Mouse (Mus musculus) heart, embryonic 15.5 days (tissue): Measurements from ENCODE around the gene Scai. TPM values are rescaled to one million over a fixed set of nuclear protein-coding genes. Genes with fewer than 3 reads are reported as not detected.

Experiments used
- ATAC-seq: fragments of 200-750 bp; cut with Nextera tagmentation; replicated peaks from 2 replicates; pipeline ENCODE4 v1.8.0; 2017; ENCODE audit warnings: low read depth, moderate TSS enrichment; ENCODE audit not compliant: insufficient number of reproducible peaks, insufficient read depth, low FRiP score
- H3K27ac ChIP-seq: fragments of 300-500 bp; sonication (generic); 2 replicates; pipeline ENCODE4 v1.5.1; 2015; ENCODE audit warnings: mild to moderate bottlenecking, inconsistent platforms
- H3K27me3 ChIP-seq: fragments of 300-500 bp; sonication (generic); 2 replicates; pipeline ENCODE4 v1.6.1; 2015; ENCODE audit warnings: inconsistent platforms
- H3K36me3 ChIP-seq: fragments of 300-500 bp; sonication (generic); 2 replicates; pipeline ENCODE4 v1.6.1; 2015; ENCODE audit warnings: mild to moderate bottlenecking, inconsistent platforms
- H3K4me1 ChIP-seq: fragments of 300-500 bp; sonication (generic); replicated peaks from 2 replicates; pipeline ENCODE4 v1.6.1; 2015; ENCODE audit warnings: inconsistent platforms
- H3K4me2 ChIP-seq: fragments of 300-500 bp; sonication (generic); 2 replicates; pipeline ENCODE4 v1.6.1; 2015; ENCODE audit warnings: inconsistent platforms, mild to moderate bottlenecking, moderate library complexity
- H3K4me3 ChIP-seq: fragments of 300-500 bp; sonication (generic); 2 replicates; pipeline ENCODE4 v1.5.1; 2015; ENCODE audit warnings: mild to moderate bottlenecking, inconsistent platforms
- H3K9ac ChIP-seq: fragments of 300-500 bp; sonication (generic); 2 replicates; pipeline ENCODE4 v1.6.1; 2015; ENCODE audit warnings: mild to moderate bottlenecking, inconsistent platforms
- H3K9me3 ChIP-seq: fragments of 300-500 bp; sonication (generic); replicated peaks from 2 replicates; pipeline ENCODE4 v1.6.1; 2016; ENCODE audit warnings: inconsistent platforms
- WGBS: fragments of 180-500 bp; shearing (Covaris S2); methylation state at CpG from one replicate; pipeline ENCODE4 v1.1.7; 2015; ENCODE audit warnings: mixed read lengths; 5-methylcytosine and 5-hydroxymethylcytosine counted together
- polyA plus RNA-seq: library from polyadenylated mRNA; unstranded; fragments of >200 nt; fragmentation: Nextera tagmentation; extraction: Ambion mirVana; gene quantifications from 2 replicates; pipeline ENCODE4 v1.2.1, GENCODE M21; 2015

Gene Scai
- polyA plus RNA-seq, 1 experiment from 2014 or later, result 5.3 TPM

GRCm38 (mm10) chr2:39069096-39069495, 121.4 kb downstream of the Scai start:
- no peak for ATAC-seq
- Histone ChIP-seq H3K36me3 (no peaks in the 10 kb centered on the region), H3K9ac (no peak overlapping the region), H3K27me3 (no peaks in the 10 kb centered on the region), H3K27ac (no peak overlapping the region), H3K9me3 (no peaks in the 10 kb centered on the region), H3K4me2 (no peak overlapping the region), H3K4me3 (no peak overlapping the region), H3K4me1 (peaks cover 10% of the 10 kb centered on the region)
- 56% methylated on average over 1 of the region's 1 CpGs for WGBS

- Histone ChIP-seq H3K27ac (peak within 1 kb of the TSS; percentile 88), H3K4me1 (peaks cover 11% of the 10 kb centered on the region), H3K27me3 (no peaks in the 10 kb centered on the region), H3K36me3 (peaks cover 12% of the 10 kb centered on the region), H3K9me3 (no peaks in the 10 kb centered on the region), H3K9ac (peak within 1 kb of the TSS; percentile 94), H3K4me3 (peak within 1 kb of the TSS; percentile 92), H3K4me2 (peak within 1 kb of the TSS; percentile 79)
- WGBS, result under 1% methylated on average over 50 of the region's 50 CpGs
- peak; percentile 99 for ATAC-seq
These were observed 125.0 kb downstream of the Scai start, which contains the start of gene Golga1 for GRCm38 (mm10) chr2:39065400-39065987. Golga1 (minus strand) TSS chr2:39065541.

GRCm38 (mm10) chr2:39064687-39065399, 125.7 kb downstream of the Scai start:
- Histone ChIP-seq H3K9ac (peak overlapping the region; percentile 94), H3K27me3 (no peaks in the 10 kb centered on the region), H3K27ac (peak overlapping the region; percentile 88), H3K9me3 (no peaks in the 10 kb centered on the region), H3K4me2 (peak overlapping the region; percentile 79), H3K36me3 (peaks cover 17% of the 10 kb centered on the region), H3K4me3 (peak overlapping the region; percentile 92), H3K4me1 (peaks cover 7% of the 10 kb centered on the region)
- ATAC-seq, result peak; percentile 75
- WGBS, result 1% methylated on average over 25 of the region's 25 CpGs

GRCm38 (mm10) chr2:39048515-39048914, 142.0 kb downstream of the Scai start:
- no peak overlapping the region for H3K4me2 ChIP-seq
- no peaks in the 10 kb centered on the region for H3K27me3 ChIP-seq
- peaks cover 62% of the 10 kb centered on the region for H3K36me3 ChIP-seq
- no peak overlapping the region for H3K4me3 ChIP-seq
- no peak overlapping the region for H3K9ac ChIP-seq
- ATAC-seq, result no peak
- WGBS, result 93% methylated on average over 1 of the region's 1 CpGs
- no peak overlapping the region for H3K27ac ChIP-seq
- H3K9me3 ChIP-seq, result no peaks in the 10 kb centered on the region
- H3K4me1 ChIP-seq, result no peaks in the 10 kb centered on the region

- H3K4me1 ChIP-seq, result no peaks in the 10 kb centered on the region
- no peak overlapping the region for H3K27ac ChIP-seq
- H3K9ac ChIP-seq, result no peak overlapping the region
- peaks cover 64% of the 10 kb centered on the region for H3K36me3 ChIP-seq
- H3K27me3 ChIP-seq, result no peaks in the 10 kb centered on the region
- H3K4me3 ChIP-seq, result no peak overlapping the region
- no peaks in the 10 kb centered on the region for H3K9me3 ChIP-seq
- ATAC-seq, result no peak
- WGBS, result 94% methylated on average over 1 of the region's 1 CpGs
- no peak overlapping the region for H3K4me2 ChIP-seq
These were observed 150.3 kb downstream of the Scai start for GRCm38 (mm10) chr2:39040215-39040614.

- Histone ChIP-seq H3K4me2 (no peak overlapping the region), H3K27ac (no peak overlapping the region), H3K9ac (no peak overlapping the region), H3K36me3 (peaks cover 83% of the 10 kb centered on the region), H3K9me3 (no peaks in the 10 kb centered on the region), H3K27me3 (no peaks in the 10 kb centered on the region), H3K4me3 (no peak overlapping the region), H3K4me1 (no peaks in the 10 kb centered on the region)
- no peak for ATAC-seq
- 96% methylated on average over 1 of the region's 1 CpGs for WGBS
These were observed 158.9 kb downstream of the Scai start for GRCm38 (mm10) chr2:39031611-39032010.

- Histone ChIP-seq H3K27me3 (no peaks in the 10 kb centered on the region), H3K27ac (no peak overlapping the region), H3K36me3 (peaks cover 84% of the 10 kb centered on the region), H3K9me3 (no peaks in the 10 kb centered on the region), H3K4me3 (no peak overlapping the region), H3K4me1 (no peaks in the 10 kb centered on the region), H3K9ac (no peak overlapping the region), H3K4me2 (no peak overlapping the region)
- WGBS, result 85% methylated on average over 1 of the region's 1 CpGs
- no peak for ATAC-seq
These were observed 170.5 kb downstream of the Scai start for GRCm38 (mm10) chr2:39020004-39020403.

- H3K27ac ChIP-seq, result no peak overlapping the region
- no peak for ATAC-seq
- H3K9me3 ChIP-seq, result no peaks in the 10 kb centered on the region
- WGBS, result 77% methylated on average over 3 of the region's 3 CpGs
- H3K4me3 ChIP-seq, result no peak overlapping the region
- H3K9ac ChIP-seq, result no peak overlapping the region
- peaks cover 77% of the 10 kb centered on the region for H3K36me3 ChIP-seq
- H3K4me1 ChIP-seq, result peaks cover 2% of the 10 kb centered on the region; the same call in 1 of the 2 replicates
- no peak overlapping the region for H3K4me2 ChIP-seq
- no peaks in the 10 kb centered on the region for H3K27me3 ChIP-seq
These were observed 174.0 kb downstream of the Scai start for GRCm38 (mm10) chr2:39016581-39016980.

Other genes starting within 250 kb of the Scai start
- 0.99 and 1.1 TPM in 2 replicates for gene Wdr38, start 193.3 kb downstream of the Scai start, polyA plus RNA-seq
- gene Arpc5l, start 185.4 kb downstream of the Scai start, polyA plus RNA-seq, result 78.9 and 88.5 TPM in 2 replicates
- 474 and 613 TPM in 2 replicates for gene Rpl35, start 185.1 kb downstream of the Scai start, polyA plus RNA-seq
- 19.0 and 23.2 TPM in 2 replicates for gene Golga1, start 125.2 kb downstream of the Scai start, polyA plus RNA-seq
- 46.4 and 48.8 TPM in 2 replicates for gene Ppp6c, start 35.7 kb upstream of the Scai start, polyA plus RNA-seq